Mouse (Mus musculus): ENCODE measurements at regions not wholly inside any gene's neighbourhood (a gene's known extent, or its start where the extent isn't known, plus 50 kb on each side); places are given as distances from the start of the nearest gene placed in this dataset.
"Not testable (repeated sequence)": the region's sequence is repeated elsewhere in the genome, so short reads cannot be mapped to it uniquely, and the experiment has no call there.

DNA sequence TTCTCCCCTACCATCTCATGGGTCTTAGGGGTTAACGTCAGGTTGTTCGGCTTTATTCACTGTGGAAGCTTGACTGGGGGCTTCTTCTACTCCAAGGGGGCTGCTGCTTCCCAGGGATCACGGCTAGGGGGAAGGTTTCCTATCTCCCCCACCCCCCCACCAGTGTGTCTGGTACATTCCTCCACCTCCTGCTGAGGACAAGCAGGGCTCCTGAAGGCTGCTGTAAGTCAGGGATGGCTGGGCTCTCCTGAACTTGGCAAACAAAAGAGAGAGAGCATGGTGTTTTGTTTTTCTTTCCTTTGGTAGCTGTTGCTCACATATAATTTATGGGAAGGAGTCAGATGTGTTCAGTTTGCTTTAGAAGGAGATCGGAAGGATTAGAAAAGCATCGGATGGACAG, 54.7 kb upstream of the Commd3 start:
- DNase-seq: no peak

- DNase-seq: no peak
Measured at GRCm38 (mm10) chr2:18609868-18610185, 62.4 kb upstream of the Commd3 start.

GRCm38 (mm10) chr2:18609075-18609867, 62.9 kb upstream of the Commd3 start:
- peak in 1 of 2 experiments; percentile 16 for DNase-seq

DNA sequence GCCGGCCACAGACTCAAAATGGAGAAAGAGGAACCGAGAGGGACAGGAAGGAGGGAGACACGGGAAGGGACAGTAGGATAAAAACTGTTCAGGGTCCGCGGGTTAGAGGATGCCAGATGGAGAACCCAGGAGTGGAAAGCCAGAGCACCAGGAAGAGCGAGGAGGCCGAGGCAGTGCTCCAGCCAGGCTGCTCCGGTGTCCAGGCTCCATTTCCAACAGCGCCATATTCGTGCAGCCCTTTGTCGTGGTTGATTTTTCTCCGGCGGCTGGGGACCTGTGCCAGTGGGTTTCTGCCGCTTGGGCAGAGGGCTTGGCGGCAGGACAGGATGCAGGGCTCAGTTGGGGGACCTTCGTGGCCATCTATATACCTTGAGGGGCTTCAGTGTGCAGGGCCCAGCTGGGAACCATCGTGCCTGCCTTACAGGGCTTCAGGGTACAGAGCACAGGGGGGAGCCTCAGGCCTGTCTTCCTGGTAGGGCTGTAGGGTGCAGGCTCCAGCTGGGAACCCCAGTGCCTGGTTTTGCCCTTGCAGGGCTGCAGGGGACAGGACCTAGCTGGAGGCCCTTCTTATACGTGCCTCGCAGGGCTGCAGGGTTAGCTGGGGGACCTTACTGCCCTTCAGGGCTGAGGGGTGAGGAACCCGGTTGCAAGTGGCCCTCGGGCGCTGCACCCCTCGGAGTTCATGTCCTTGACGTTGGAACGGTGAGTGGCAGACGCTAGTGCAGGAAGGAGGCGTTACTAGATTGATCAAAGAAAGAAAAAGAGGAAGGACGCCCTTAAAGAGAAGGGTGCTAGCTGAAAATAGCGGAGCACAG, 63.7 kb upstream of the Commd3 start:
- peak; percentile 45 to 62 for DNase-seq

DNA sequence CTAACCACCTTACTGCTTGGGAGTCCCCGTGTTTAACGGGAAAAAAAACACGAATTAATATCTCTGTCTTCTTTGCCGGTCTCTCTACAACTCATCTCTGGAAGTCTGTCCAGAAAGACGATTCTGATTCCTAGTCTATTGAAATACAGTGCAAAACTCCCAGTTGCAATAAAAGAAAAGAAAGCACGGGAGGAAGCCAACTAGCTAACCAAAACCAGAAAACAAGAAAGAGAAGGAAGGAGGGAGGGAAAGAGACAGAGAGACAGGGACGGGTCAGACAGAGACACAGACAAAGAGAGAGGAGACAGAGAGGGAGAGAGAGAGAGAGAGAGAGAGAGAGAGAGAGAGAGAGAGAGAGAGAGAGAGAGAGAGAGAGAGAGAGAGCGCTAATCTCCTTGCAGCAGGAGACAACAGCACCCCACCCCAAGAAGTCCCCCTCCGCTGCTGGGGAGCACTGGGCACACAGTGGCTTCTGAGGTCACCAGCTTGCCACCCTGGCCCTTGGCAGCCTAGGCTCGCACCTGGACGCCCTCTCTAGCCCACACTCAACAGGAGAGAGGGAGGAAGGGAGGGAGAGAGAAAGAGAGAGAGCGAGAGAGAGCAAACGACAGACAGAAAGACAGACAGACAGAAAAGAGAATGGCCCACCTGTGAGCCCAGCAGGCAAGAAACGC, 64.5 kb upstream of the Commd3 start:
- no peak for DNase-seq

DNA sequence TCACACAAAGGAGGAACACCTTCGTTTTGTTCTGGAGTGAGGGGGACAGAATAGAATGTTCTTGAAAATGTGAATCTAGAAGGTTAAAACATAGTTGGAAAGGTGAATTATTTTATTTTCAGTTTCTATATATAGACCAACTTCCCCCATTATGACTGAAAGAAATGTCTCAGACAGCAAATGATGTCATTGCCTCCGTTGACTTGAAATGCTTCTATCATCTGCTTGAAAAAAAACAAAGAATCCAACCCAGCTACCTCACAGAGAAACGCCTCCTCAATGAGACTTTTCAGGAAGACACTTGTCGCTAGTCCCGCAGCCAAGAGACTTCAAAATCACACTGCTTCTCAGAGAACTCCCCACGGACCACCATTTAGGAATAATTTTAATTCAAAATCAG, 65.1 kb upstream of the Commd3 start:
- no peak for DNase-seq

DNA sequence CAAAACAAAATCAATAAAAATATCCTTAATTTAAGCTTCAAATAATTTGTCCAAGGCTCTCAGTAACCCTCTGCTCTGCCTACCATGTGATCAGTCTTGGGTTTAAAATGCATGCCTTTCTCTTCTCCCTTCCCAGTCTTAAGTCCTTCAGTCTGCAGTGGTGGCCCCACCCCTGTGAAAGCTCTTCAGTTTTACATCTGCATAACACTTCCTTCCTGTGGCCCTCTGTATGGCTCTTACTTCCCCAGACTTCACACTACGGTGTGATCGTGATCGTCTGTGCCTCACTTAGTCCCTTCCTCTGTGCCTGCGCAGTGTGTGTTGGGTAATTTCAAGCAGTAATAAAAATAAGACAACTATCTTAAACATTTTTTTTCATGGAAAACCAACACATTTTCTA, 80.0 kb upstream of the Commd3 start:
- DNase-seq: no peak

DNA sequence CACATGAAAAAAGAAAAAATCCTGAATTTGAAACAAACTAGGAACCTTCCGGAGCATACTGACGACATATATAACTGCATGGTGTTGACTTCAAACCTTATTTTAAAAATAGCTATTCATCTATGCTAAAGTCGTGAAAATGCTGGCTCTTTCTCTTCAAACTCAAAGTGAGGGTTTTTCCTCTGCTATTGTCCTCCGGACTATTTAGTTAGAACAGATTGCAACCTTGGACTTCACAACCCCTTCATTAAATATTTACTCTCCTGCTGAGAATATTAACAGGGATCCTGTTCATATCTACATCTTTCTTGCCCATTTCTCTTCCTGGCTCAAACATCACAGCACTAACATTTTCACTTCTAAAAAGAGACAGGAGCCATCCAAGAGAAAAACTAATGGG, 84.0 kb upstream of the Commd3 start:
- DNase-seq: no peak

GRCm38 (mm10) chr2:18587746-18588231, 84.4 kb upstream of the Commd3 start:
- DNase-seq: peak in 1 of 2 experiments; percentile 11

DNA sequence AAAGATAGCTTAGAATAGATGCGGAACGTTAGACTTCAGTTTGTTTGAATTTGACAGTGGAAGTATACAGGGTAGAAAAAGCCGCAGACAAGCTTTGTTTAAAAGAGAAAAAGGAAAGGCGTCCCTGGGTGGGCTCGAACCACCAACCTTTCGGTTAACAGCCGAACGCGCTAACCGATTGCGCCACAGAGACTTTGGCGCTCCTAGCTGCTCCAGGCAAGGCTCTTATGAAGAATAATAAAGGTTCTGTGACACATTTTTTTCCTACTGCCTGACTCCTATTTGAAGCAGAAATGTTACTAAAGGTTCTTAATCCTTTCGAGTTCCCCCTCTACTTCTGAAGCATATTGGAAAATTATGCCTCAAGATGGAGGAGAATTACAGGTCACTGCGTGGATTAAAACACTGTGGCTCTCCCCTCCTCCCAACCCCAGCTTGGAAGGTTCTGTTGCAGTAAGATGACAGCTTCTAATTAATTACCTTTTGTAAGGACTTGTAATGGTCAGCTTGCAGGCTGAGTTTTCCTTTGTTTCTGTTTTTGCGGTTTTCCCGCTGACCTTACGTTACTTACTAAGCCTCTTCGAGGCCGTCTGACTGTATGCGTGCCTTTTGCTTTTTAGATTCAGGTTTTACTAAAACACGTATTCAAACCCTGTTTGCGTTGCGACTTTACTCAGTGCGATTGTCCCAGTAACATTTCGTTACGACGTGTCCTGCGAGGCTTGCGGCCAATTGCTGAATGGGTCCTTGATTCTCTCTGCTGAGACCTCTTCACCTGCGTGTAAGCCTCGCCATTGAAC, 85.1 kb upstream of the Commd3 start:
- peak; percentile 66 to 84 for DNase-seq

DNA sequence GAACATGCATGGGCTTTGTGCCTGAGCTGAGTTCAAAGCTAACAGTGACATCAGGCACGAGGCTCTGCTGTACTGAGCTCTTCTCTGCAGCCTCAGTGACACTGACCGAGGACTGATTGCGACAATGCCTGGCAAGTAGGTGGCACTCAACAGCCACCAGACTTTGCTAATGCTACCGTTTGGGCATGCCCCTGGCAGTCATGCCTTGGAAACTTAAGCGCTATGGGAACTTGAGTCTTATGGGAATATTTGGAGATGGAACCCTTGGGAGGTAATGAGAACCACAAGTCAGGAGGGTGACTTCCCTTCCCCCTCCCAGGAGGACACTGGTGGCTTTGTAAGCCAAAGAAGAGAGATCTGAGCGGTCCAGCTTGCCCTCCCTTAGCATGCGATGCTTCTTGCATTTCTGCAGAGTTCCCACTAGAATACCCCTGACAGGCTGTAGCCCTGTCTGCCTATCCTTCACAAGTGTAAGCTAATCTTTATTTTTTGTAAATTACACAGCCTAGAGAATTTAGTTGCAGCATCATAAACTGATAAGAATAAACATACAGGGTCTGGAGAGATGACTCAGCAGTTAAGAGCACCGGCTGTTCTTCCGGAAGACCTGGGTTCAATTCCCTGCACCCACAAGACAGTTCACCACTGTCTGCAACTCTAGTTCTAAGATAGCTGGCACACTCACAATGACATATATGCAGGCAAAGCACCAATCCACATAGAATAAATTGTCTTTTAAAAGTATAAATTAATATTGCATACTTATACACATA, 86.4 kb upstream of the Commd3 start:
- DNase-seq: peak in 1 of 2 experiments; percentile 5

- DNase-seq: no peak
Measured at GRCm38 (mm10) chr2:18558133-18558532, 114.1 kb upstream of the Commd3 start.

DNA sequence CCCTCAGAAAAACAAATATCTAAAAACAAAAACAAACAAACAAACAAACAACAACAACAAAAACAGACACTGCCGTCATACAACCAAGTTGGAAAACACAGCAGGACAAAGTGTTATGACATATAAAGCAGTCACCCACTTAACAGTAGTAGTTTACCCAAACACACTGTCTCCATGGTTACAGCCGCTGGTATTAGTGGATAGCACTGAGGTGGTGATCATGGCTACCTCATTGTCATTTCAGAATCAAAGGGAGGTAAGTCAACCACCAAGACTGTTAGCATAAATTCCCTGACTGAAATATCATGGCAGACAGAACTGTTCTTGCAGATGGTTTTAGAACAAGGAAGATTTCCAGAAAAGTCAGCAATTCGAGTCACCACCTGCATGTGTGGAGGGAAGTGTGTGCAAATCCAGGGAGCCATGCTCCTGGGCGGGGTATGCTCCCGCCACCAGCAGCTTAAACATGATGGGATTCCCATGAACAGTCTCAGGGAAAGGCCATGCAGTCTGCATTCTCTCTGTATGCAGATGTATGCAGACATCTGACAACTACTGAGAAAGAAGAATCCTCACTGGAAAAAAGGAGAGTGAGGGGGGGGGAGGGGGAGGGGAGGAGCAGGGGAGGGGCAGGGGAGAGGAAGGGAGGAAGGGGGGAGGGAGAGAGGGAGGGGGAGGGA, 124.1 kb upstream of the Commd3 start:
- no peak for DNase-seq

DNA sequence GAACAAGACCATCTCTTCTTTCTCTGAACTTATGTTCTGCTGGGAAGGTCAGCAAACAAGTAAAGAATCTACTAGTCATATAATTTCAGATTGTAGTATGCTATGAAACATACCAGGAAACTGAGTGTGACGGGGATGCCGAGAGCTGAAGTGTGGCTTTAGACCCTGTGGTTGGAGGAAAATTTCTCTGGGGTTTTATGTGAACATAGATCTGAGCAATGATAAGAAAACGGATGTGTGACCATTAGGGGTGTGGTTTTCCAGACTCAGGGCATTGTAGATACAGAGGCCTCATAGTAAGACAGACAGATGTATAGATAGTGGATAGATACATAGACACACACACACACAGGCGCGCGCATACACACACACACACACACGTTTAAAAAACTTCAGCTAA, 131.8 kb upstream of the Dnajc1 start:
- DNase-seq: no peak

GRCm38 (mm10) chr2:18523911-18524310, 131.3 kb upstream of the Dnajc1 start:
- DNase-seq: no peak

DNA sequence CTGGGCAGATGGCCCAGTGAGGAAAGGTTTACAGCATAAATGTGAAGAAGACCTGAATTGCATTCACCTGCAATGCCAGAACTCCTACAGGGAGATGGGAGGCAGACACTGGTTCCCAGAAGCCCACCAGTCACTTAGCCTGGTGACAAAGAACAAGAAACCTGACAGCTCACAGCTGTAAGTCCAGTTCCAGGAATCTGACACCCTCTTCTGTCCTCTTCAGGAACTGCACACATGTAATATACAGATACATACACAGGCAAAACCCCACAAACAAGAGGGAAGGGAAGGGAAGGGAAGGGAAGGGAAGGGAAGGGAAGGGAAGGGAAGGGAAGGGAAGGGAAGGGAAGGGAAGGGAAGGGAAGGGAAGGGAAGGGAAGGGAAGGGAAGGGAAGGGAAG, 120.8 kb upstream of the Dnajc1 start:
- DNase-seq: no peak

DNA sequence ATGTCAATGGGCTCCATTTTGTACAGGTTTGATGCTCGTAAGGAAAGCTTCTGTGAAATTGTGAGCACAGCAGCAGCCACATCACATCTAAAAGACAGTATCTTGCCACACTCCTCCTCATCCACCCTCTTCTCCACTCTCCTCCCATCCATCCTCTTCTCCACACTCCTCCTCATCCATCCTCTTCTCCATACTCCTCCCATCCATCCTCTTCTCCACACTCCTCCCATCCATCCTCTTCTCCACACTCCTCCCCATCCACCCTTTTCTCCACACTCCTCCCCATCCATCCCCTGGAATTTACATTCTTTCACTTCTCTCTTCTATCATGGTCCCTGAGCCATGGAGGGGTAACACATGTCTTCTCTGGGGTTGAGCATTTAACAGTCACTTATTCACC, 116.7 kb upstream of the Dnajc1 start:
- no peak for DNase-seq

DNA sequence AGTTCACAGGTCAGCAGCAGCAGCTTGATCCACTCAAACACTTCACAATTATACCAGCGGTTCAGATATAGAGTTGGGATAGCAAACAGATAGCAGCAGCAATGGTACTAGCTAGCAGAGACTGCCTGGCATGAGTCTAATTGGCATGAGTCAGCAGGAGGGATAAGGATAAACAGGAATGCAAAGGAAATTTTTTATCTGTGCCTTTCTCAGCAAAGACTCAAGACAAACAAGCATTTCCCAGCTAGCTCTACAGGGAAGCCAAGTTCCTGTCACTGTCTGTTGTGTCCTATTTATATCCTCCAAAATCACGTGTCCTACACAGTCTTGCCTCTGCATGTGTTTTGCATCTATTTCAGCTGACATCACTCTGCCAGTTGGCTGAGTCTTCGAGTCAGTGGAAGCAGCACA, 80.7 kb upstream of the Dnajc1 start:
- peak; percentile 16 to 31 for DNase-seq

GRCm38 (mm10) chr2:18460901-18461300, 68.3 kb upstream of the Dnajc1 start:
- no peak for DNase-seq

DNA sequence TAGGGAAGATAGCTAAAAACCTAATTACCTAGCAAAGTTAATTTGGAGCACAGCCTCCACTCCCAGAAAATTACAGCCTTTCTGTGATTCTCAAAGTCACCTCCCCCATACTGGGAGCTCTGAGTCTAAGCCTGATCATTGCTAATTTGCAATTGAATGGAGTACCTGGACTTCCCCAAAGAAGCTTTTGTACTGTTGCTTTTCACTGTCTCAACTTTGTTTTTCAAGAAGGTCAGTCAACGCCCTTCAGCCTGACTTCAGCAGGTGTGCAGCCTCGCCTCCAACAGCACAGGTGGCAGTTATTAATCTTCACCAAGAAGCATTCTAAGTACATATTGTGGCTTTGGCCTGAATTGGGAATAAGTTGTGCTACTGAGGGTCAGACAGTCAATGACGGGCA, 67.7 kb upstream of the Dnajc1 start:
- DNase-seq: not testable (repeated sequence)

- not testable (repeated sequence) for DNase-seq
Measured at GRCm38 (mm10) chr2:18453426-18453825, 60.8 kb upstream of the Dnajc1 start.

Data from lung, postnatal 4 days (tissue).